Mouse (Mus musculus) olfactory bulb, adult 2 months (tissue): ENCODE results near the gene Usp37.

Experiments used
- CTCF ChIP-seq: fragments of 200-500 bp; IDR thresholded peaks from 2 replicates; pipeline ENCODE4 v1.5.1; 2012; ENCODE audit warnings: low read depth, mild to moderate bottlenecking, low read length, moderate library complexity; ENCODE audit not compliant: insufficient read depth
- POLR2A ChIP-seq: fragments of 200-500 bp; IDR thresholded peaks from 2 replicates; pipeline ENCODE4 v1.6.1; 2012; ENCODE audit warnings: mild to moderate bottlenecking, low read depth, low read length, moderate library complexity; ENCODE audit not compliant: insufficient read depth

GRCm38 (mm10) chr1:74524746-74525145 lies 19.3 kb downstream of the Usp37 start:
- no peak for TF ChIP-seq CTCF
- no peak for TF ChIP-seq POLR2A
